In genomic region chr15:77793554-77793953, GRCm38 (mm10) we compare ENCODE assay signal across 12 mouse cellular contexts. TPM values are rescaled to one million over a fixed set of nuclear protein-coding genes. Genes with fewer than 3 reads are reported as not detected.
DNase-seq lines count a peak whose midpoint lies in the region; ATAC-seq lines count a peak whose summit lies in the region.
"Had no signal": no experiment of that assay in that cellular context is flagged by ENCODE, and none has a peak within 500 bp of the region (broad histone marks: within the 10 kb centered on the region; RNA-seq: fewer than 3 reads in every experiment).

No protein-coding gene starts in this region.

- H3K36me3 ChIP-seq in neural tube, embryonic 15.5 days: peaks cover 24% of the 10 kb centered on the region

- no peaks in the 10 kb centered on the region for H3K9me3 ChIP-seq in neural tube, embryonic 15.5 days (replicated peaks)
- H3K9me3 ChIP-seq: hindbrain, embryonic 12.5 days; liver, embryonic 15.5 days had no signal

- peak overlapping the region; percentile 46; the same call in 1 of the 2 replicates for H3K27ac ChIP-seq in neural tube, embryonic 15.5 days (replicated peaks)
- H3K27ac ChIP-seq: hindbrain, embryonic 12.5 days; liver, embryonic 15.5 days had no signal

- DNase-seq in frontal cortex, postnatal 36 days (ENCODE audit: low spot score in 2 of 2): peak; percentile 55 to 66
- DNase-seq in frontal cortex, postnatal 25 days (ENCODE audit: low spot score in 2 of 2): no peak
- DNase-seq in layer of hippocampus, adult 11-12 months (ENCODE audit: low spot score): peak; percentile 63
- no peak for DNase-seq in layer of hippocampus, adult 9-10 months (ENCODE audit: low spot score)
- peak; percentile 52 to 57 for DNase-seq in cerebellum, postnatal 14 days
- DNase-seq in yolk sac, embryonic 10.5 days (ENCODE audit: low spot score): no peak
- no peak for DNase-seq in kidney, adult 8-10 months
- DNase-seq: kidney, postnatal 36 days had no signal

- peaks cover 20% of the 10 kb centered on the region for H3K4me1 ChIP-seq in neural tube, embryonic 15.5 days

- H3K4me3 ChIP-seq in neural tube, embryonic 15.5 days (replicated peaks): no peak overlapping the region
- H3K4me3 ChIP-seq: hindbrain, embryonic 12.5 days; liver, embryonic 15.5 days had no signal

- no peak overlapping the region for H3K4me2 ChIP-seq in neural tube, embryonic 15.5 days
- H3K4me2 ChIP-seq: hindbrain, embryonic 12.5 days; liver, embryonic 15.5 days had no signal

- WGBS in neural tube, embryonic 15.5 days: 83% methylated on average over 7 of the region's 7 CpGs

- no peaks in the 10 kb centered on the region for H3K27me3 ChIP-seq in neural tube, embryonic 15.5 days (replicated peaks)
- H3K27me3 ChIP-seq: hindbrain, embryonic 12.5 days; liver, embryonic 15.5 days had no signal

- H3K9ac ChIP-seq in neural tube, embryonic 15.5 days (replicated peaks): no peak overlapping the region
- H3K9ac ChIP-seq: hindbrain, embryonic 12.5 days; liver, embryonic 15.5 days had no signal

- no peak for ATAC-seq in neural tube, embryonic 15.5 days (ENCODE audit: low FRiP score)
- ATAC-seq: forebrain, embryonic 16.5 days had no signal

RNA-seq across cellular contexts. Expression of gene Apol8, which starts 36.8 kb away (rescaled TPM):
- polyA plus RNA-seq in neural tube, embryonic 15.5 days (2015; fragmentation: Nextera tagmentation; extraction: Ambion mirVana): 0.19 and 0.49 TPM in 2 replicates

RNA-seq across cellular contexts. Expression of gene Myh9, which starts 48.4 kb away (rescaled TPM):
- 9.6 and 17.7 TPM in 2 replicates for polyA plus RNA-seq in neural tube, embryonic 15.5 days (2015; fragmentation: Nextera tagmentation; extraction: Ambion mirVana)

Comparison
In these comparisons a context has a peak if more than half of its experiments do, and no peak if none do; other contexts are left out.
1. DNase-seq: peak in frontal cortex, postnatal 36 days (2 of 2), layer of hippocampus, adult 11-12 months (single experiment) and cerebellum, postnatal 14 days (2 of 2); none in frontal cortex, postnatal 25 days (0 of 2), layer of hippocampus, adult 9-10 months (single experiment), yolk sac, embryonic 10.5 days (single experiment) and kidney, adult 8-10 months (0 of 2).